In the genomic region with DNA sequence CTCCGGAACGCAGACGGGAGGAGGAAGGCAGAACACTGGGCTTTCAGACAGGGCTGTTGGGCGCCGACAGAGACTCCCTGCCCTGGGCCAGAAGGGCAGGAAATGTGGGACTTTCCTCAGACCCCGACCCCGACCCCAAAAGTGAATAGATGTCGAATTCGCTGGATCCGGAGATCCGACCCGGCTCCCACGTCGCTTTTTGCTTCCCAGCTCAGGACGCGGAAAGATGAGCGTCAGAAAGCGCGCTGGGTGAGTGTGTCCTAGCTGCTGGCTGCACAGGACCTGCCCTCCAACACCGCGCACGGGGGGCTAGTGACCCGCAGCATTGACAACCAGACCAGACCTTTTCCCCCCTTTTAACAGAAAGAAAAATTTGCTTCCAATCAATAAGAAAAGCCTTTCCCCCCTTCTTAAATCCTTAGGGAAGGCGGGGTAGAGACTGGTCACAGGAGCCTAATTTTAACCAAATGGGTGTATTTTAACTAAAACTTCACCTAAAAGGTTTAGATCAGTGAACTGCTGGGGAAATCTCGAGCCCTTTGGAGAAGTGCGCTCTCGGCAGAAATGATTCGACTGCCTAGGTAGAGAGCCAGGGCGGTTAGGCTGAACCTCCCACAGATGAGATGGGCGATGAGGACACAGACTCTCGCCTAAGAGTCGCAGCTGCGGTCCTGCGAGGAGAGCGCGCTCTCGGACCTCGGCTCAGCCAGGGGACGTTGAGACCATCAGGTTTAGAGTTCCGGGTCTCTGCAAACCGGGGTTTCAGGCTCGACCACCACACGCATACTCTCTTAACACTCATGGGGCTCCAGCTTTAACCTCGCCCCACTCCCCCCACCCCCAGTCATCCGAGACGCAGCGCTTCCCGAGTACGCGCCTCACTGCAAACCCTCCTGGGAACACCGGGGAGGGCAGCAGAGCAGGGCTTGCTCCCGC, we compare ENCODE assay signal across 8 mouse cellular contexts. TPM values are rescaled to one million over a fixed set of nuclear protein-coding genes. Genes with fewer than 3 reads are reported as not detected.
DNase-seq lines count a peak whose midpoint lies in the region; ATAC-seq lines count a peak whose summit lies in the region.

No protein-coding gene starts in this region.

- H3K27ac ChIP-seq in heart, embryonic 15.5 days, result no peak overlapping the region
- no peak overlapping the region for H3K27ac ChIP-seq in liver, embryonic 15.5 days (replicated peaks)

- no peak for ATAC-seq in heart, embryonic 15.5 days (replicated peaks; ENCODE audit: insufficient number of reproducible peaks, insufficient read depth, low FRiP score, low read depth)
- no peak for ATAC-seq in liver, embryonic 15.5 days (ENCODE audit: insufficient read depth)
- ATAC-seq in erythroblast, adult 5-6 weeks (replicated peaks; ENCODE audit: low FRiP score, poor library complexity, severe bottlenecking), result no peak

- DNase-seq in adrenal gland, adult 2 months, result peak; percentile 15
- DNase-seq in adrenal gland, postnatal 36 days, result no peak
- DNase-seq in ES-CJ7 (ENCODE audit: low read depth, low spot score), result peak; percentile 19
- no peak for DNase-seq in urinary bladder, postnatal 4 days (ENCODE audit: low spot score in 2 of 2)
- DNase-seq in frontal cortex, postnatal 14 days (ENCODE audit: low spot score in 2 of 2), result no peak

- H3K27me3 ChIP-seq in heart, embryonic 15.5 days, result peaks cover 73% of the 10 kb centered on the region
- peaks cover 100% of the 10 kb centered on the region for H3K27me3 ChIP-seq in liver, embryonic 15.5 days

- no peaks in the 10 kb centered on the region for H3K9me3 ChIP-seq in heart, embryonic 15.5 days (replicated peaks)
- no peaks in the 10 kb centered on the region for H3K9me3 ChIP-seq in liver, embryonic 15.5 days (replicated peaks)

- WGBS in heart, embryonic 15.5 days, result under 1% methylated on average over 52 of the region's 52 CpGs
- whole genome bisulfite sequencing in liver, embryonic 15.5 days (ENCODE audit: insufficient replicate concordance), result 2% methylated on average over 52 of the region's 52 CpGs

- H3K4me2 ChIP-seq in heart, embryonic 15.5 days, result peak overlapping the region; percentile 99
- peak overlapping the region; percentile 28 for H3K4me2 ChIP-seq in liver, embryonic 15.5 days

- H3K4me1 ChIP-seq in heart, embryonic 15.5 days (replicated peaks), result peaks cover 50% of the 10 kb centered on the region
- H3K4me1 ChIP-seq in liver, embryonic 15.5 days (replicated peaks), result peaks cover 17% of the 10 kb centered on the region

- H3K4me3 ChIP-seq in heart, embryonic 15.5 days, result peak overlapping the region; percentile 60
- H3K4me3 ChIP-seq in liver, embryonic 15.5 days (replicated peaks), result no peak overlapping the region

- peak overlapping the region; percentile 15 for H3K9ac ChIP-seq in heart, embryonic 15.5 days
- no peak overlapping the region for H3K9ac ChIP-seq in liver, embryonic 15.5 days

- H3K36me3 ChIP-seq in heart, embryonic 15.5 days, result no peaks in the 10 kb centered on the region
- H3K36me3 ChIP-seq in liver, embryonic 15.5 days (replicated peaks), result no peaks in the 10 kb centered on the region

RNA-seq across cellular contexts. Expression of a gene that starts 1.8 kb away (rescaled TPM):
- total RNA-seq in adrenal gland, adult 2 months (2021), result 10 to 100 TPM; 18.0 to 18.1 TPM
- polyA plus RNA-seq in adrenal gland, adult 2 months (2012; rRNA removed), result 11.4 and 13.1 TPM in 2 replicates
- 10 to 100 TPM; 15.4 to 17.5 TPM for total RNA-seq in adrenal gland, postnatal 36 days (2021)
- polyA plus RNA-seq in heart, embryonic 15.5 days (2015; fragmentation: Nextera tagmentation; extraction: Ambion mirVana), result 6.7 and 9.5 TPM in 2 replicates
- polyA plus RNA-seq in liver, embryonic 15.5 days (2015; fragmentation: Nextera tagmentation; extraction: Ambion mirVana), result 4.2 and 6.1 TPM in 2 replicates
- 4.8 and 5.4 TPM in 2 replicates for total RNA-seq in erythroblast, adult 5-6 weeks (2015; ENCODE audit: low replicate concordance)
- total RNA-seq in erythroblast, adult 5-6 weeks (2017; ENCODE audit: low replicate concordance), result 1.4 and 3.2 TPM in 2 replicates

RNA-seq across cellular contexts. Expression of a gene that starts 34.7 kb away (rescaled TPM):
- total RNA-seq in adrenal gland, adult 2 months (2021), result 1 to 10 TPM; 1.9 to 2.4 TPM
- 0.26 and 0.33 TPM in 2 replicates for polyA plus RNA-seq in adrenal gland, adult 2 months (2012; rRNA removed)
- 1 to 10 TPM in 1 of 2 experiments, under 1 TPM in 1; 0.99 to 1.7 TPM for total RNA-seq in adrenal gland, postnatal 36 days (2021)
- polyA plus RNA-seq in heart, embryonic 15.5 days (2015; fragmentation: Nextera tagmentation; extraction: Ambion mirVana), result 12.2 and 14.5 TPM in 2 replicates
- polyA plus RNA-seq in liver, embryonic 15.5 days (2015; fragmentation: Nextera tagmentation; extraction: Ambion mirVana), result 4.8 and 5.4 TPM in 2 replicates
- total RNA-seq in erythroblast, adult 5-6 weeks (2015; ENCODE audit: low replicate concordance), result not detected in 2 replicates
- 0.70 TPM in 1 of 2 replicates, not detected in the other for total RNA-seq in erythroblast, adult 5-6 weeks (2017; ENCODE audit: low replicate concordance)

Comparison
In these comparisons a context has a peak if more than half of its experiments do, and no peak if none do; other contexts are left out.
1. DNase-seq: peak in adrenal gland, adult 2 months (single experiment) and ES-CJ7 (single experiment); none in adrenal gland, postnatal 36 days (0 of 2), urinary bladder, postnatal 4 days (0 of 2) and frontal cortex, postnatal 14 days (0 of 2).